Mouse (Mus musculus): ENCODE data around the gene Plekhm2. TPM values are rescaled to one million over a fixed set of nuclear protein-coding genes. Genes with fewer than 3 reads are reported as not detected.
A peak's percentile ranks its signal among the peaks of the same experiment; 100 is the strongest.

The Plekhm2 gene
- polyA plus RNA-seq, 1 experiment: 55.0 TPM

DNA sequence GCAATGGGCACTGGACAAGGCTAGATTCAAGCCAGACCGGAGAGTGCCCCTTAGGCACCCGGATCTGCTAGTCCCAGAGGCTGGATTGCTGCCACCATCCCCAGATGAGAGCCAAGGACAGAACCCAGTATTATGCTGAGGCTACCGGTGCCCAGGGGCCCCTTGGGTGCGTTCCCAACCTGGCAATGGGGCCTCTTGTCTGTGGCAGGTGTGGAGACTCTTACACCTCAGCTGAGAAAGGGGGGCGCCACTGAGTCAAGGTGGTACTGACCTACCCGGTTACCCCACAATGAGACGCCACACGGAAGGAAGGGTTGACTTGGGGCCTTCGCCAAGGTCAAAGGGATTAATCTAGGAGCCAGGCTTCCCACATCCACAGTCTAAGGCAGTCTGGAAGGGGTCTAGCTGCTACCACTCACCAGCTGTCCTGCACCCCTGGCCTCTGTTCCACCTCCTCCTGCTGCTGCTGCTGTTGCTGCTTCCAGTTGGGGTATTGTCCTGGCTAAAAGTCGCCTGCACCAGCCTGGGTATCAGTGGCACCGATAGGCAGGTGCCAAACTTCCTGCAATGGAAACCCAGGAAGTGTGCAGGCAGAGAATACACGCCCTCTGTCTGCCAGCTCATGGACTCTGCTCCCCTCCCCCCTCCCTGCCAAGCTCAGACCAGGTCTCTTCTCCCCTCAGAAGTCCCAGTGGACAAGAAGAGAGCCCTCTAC, 63.4 kb downstream of the Plekhm2 start:
- no peak for TF ChIP-seq CTCF (IDR thresholded peaks at IDR 0.05; ENCODE audit: borderline replicate concordance, extremely low read depth, insufficient read depth, insufficient read length)
- TF ChIP-seq POLR2A (IDR thresholded peaks at IDR 0.05; ENCODE audit: borderline replicate concordance, extremely low read depth, insufficient read depth, insufficient read length, poor library complexity, severe bottlenecking): no peak
- DNase-seq (ENCODE audit: low read depth): no peak

DNA sequence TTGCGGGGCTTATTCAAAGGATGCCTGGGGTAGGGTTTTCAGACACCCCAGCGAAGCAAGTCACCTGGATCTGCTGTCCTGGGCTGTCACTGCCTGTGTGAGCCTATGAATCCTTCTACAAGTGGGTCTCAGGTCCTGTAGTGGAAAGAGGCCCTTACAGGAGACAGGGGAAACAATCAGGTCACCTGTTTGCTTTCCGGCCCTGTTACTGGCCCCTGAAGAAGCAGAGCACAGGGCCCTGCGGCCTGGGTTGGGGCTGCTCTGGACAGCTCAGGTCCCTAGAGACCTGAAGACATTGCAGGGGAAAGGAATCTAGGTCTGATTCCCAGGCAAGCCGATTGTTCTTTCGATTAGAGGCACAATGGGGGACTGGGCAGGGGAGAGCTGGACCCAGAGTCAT, 64.3 kb downstream of the Plekhm2 start:
- no peak for TF ChIP-seq POLR2A (IDR thresholded peaks at IDR 0.05; ENCODE audit: borderline replicate concordance, extremely low read depth, insufficient read depth, insufficient read length, poor library complexity, severe bottlenecking)
- TF ChIP-seq CTCF (IDR thresholded peaks at IDR 0.05; ENCODE audit: borderline replicate concordance, extremely low read depth, insufficient read depth, insufficient read length): no peak
- no peak for DNase-seq (ENCODE audit: low read depth)

DNA sequence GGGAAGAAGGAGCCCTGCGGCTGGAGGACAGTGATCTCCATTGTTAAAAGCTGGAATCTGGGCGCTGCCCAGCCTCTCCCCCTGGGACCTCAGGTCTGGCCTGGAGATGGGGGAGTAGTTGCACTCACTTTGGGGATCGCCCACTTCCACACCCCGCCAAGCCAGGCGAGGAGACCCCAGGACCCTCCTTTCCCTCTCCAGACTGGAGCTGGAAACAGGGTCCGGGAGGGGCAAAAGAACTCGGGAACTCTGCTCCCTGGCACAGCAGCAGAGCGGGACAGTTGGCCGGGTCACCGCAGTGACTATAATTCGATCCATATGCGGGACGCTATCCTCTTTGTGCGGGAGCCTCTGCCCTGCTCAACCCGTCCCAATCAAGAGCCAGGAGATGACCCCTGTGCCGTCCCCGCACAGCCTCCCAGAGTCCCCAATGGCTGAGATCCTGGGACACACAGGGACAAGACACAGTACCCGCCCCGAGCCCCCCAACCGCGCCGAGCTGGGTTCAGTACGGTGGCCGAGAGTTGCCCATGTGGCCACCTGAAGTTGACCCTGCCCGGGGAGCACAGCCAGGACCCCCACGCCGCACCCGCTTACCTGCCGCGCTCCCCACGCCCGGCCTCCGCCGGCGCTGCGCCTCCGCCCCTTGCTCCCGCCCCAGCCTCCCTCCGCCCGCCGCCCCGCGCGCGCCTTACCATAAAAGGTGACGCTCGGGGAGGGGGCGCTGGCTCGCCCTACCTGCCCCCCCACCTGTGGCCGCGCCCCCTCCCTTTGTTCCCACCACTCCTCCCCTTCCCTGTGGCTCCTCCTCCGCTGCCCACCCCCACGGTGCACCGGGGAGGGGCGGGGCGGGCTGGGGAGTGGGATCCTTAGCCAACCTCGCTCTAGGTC, 65.2 kb downstream of the Plekhm2 start:
- DNase-seq (ENCODE audit: low read depth): peak; percentile 42
- no peak for TF ChIP-seq CTCF (IDR thresholded peaks at IDR 0.05; ENCODE audit: borderline replicate concordance, extremely low read depth, insufficient read depth, insufficient read length)
- TF ChIP-seq POLR2A (IDR thresholded peaks at IDR 0.05; ENCODE audit: borderline replicate concordance, extremely low read depth, insufficient read depth, insufficient read length, poor library complexity, severe bottlenecking): no peak

DNA sequence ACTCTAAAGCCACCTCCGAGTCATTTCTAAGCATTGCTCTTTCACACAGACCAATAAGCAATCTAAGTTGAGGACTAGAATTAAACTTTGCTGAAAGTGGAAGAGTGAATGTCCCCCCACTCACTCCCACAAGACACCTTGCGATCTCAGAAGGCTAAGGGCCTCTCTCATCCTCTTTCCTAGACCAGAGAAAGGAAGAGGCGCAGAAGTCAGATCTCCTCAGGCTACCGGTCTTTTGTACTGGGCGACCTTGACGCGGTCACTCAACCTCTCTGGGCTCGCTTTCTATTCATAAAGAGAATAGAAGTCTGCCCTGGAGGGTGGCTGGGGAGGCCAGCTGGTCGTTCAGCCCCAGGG, 65.8 kb downstream of the Plekhm2 start:
- no peak for DNase-seq (ENCODE audit: low read depth)
- TF ChIP-seq POLR2A (IDR thresholded peaks at IDR 0.05; ENCODE audit: borderline replicate concordance, extremely low read depth, insufficient read depth, insufficient read length, poor library complexity, severe bottlenecking) (no peak), CTCF (IDR thresholded peaks at IDR 0.05; ENCODE audit: borderline replicate concordance, extremely low read depth, insufficient read depth, insufficient read length) (no peak)

DNA sequence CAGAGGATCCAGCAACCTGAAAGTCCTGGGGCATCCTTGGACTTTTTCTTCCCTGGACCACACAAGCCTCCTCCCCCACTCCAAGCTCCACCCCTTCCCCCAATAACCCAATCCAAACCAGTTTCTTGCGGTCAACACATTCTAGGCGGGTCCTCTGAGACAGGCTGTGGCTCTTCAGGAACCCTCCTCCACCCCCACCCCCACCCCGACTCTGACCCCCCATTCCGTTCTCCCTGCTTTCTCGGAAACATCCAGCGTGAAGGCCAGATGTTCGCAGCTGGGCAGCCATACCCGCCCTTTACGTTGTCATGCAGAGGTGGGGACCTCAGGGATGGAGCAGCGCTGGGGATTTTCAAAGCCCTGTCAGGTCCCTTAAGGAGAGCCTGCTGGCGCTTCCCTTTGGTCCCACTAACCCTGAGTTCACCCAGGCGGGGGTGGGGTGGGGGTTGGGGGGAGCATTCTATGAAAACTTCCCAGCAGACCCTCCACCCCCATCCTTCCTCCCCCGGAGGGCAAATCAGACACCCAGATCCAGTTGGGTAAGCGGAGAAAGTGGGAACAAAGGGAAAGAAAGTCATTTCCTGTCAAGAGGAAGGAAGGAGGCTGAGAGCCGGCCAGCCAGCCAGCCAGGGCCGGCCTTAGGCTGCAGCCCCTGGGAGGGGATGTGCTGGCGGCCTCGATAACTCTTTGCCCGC, 66.4 kb downstream of the Plekhm2 start:
- peak; percentile 38 for DNase-seq (ENCODE audit: low read depth)
- no peak for TF ChIP-seq POLR2A (IDR thresholded peaks at IDR 0.05; ENCODE audit: borderline replicate concordance, extremely low read depth, insufficient read depth, insufficient read length, poor library complexity, severe bottlenecking)
- TF ChIP-seq CTCF (IDR thresholded peaks at IDR 0.05; ENCODE audit: borderline replicate concordance, extremely low read depth, insufficient read depth, insufficient read length): no peak

DNA sequence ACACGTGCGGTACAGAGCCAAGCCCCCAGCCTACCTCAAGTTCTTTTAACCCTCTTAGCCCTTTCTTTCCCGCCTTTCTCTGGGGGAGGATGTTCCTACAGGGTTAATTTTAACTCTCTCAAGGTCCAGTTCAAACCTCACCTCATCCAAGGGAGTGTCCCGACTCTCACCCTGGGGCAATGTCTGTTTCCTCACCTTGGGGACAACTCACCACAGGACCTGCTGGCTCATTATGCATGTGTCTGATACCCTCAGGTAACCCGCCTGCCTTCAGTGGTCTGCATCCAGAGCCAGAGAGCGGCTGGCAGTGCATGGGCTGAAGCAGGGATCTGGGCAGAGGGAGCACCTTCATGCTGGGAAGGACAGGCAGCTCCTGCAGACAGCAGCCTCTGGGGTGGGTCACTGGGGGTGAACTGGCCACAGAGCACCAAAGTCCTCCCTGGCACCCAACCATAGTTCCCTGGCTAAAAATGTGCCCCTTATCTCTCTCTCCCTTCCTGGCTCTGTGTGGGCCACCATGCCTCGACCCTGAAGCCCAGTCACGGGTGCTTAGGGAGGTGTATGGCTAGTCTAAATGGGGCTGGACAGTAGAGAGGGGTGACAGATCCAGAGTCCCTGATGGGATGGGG, 67.9 kb downstream of the Plekhm2 start:
- TF ChIP-seq CTCF (IDR thresholded peaks at IDR 0.05; ENCODE audit: borderline replicate concordance, extremely low read depth, insufficient read depth, insufficient read length): no peak
- no peak for DNase-seq (ENCODE audit: low read depth)

DNA sequence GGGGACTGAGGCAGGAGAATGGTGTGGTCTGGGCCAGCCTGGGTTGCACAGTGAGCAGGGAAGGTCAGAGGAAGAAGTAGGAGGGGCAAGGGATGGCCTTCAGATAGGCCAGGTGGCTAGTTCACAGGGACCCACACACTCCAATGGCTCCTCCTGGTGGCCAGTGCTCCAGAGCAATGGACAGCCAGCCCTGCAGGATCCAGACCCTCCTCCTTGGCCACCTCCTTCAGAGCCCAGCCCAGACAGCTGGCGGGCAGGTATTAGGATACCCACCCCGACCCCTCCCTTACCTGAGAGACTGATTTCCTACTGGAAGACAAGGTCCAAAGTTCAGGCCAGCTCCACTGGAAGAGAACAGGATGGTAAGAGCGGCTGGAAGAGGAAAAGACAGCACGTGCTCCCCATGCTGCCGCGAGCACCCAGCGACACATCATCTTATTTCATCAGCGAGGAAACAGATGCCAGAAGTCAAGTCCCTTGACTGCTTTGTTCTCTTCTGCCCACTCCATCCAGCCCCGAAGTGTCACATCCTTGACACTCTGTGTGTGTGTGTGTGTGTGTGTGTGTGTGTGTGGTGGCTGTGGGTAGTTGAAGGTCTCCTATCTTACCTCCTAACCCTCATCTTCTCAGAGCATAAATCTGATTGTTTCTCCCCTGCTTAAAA, 69.0 kb downstream of the Plekhm2 start:
- no peak for DNase-seq (ENCODE audit: low read depth)
- TF ChIP-seq CTCF (IDR thresholded peaks at IDR 0.05; ENCODE audit: borderline replicate concordance, extremely low read depth, insufficient read depth, insufficient read length): 0 out of 2 replicates have a peak, but pooled peaks have one; percentile 14
- TF ChIP-seq POLR2A (IDR thresholded peaks at IDR 0.05; ENCODE audit: borderline replicate concordance, extremely low read depth, insufficient read depth, insufficient read length, poor library complexity, severe bottlenecking): no peak

DNA sequence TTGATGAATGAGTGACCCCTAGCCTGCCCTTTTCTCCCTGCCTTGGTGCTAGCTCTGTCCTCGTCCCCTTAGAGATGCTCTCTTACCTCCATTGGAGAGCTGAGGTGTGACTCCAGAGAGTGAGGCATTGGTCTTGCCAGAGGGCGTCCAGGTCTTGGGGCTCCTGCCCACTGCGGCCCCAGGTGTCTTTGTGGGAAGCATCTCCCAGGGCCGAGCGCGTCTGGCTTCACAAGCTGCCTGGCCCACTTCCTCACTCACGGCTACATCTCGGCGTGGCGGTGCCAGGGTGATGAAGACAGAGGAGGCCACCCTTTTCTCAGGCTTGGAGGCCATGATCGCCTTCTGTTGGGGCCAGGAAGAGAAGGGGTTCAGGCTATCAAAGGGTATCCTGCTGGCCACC, 69.6 kb downstream of the Plekhm2 start:
- TF ChIP-seq POLR2A (IDR thresholded peaks at IDR 0.05; ENCODE audit: borderline replicate concordance, extremely low read depth, insufficient read depth, insufficient read length, poor library complexity, severe bottlenecking): no peak
- no peak for DNase-seq (ENCODE audit: low read depth)

DNA sequence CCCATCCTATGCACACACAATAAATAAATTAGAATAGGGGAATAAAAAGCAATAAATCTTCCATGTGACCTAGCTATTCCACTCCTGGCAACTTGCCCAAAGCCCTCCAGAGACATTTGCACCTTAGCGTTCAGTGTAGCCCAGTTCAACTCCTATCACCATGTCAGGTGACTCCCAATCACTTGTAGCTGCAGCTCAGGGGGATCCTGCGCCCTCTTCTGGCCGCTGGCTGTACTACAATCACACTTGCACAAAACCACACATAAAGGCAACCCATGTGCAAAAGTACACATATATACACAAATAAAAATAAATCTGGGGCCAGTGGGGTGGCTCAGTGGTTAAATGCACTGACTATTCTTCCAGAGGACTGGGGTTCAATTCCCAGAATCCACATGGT, 73.2 kb downstream of the Plekhm2 start:
- peak; percentile 71 for TF ChIP-seq CTCF (IDR thresholded peaks at IDR 0.05; ENCODE audit: borderline replicate concordance, extremely low read depth, insufficient read depth, insufficient read length)
- TF ChIP-seq POLR2A (IDR thresholded peaks at IDR 0.05; ENCODE audit: borderline replicate concordance, extremely low read depth, insufficient read depth, insufficient read length, poor library complexity, severe bottlenecking): no peak
- no peak for DNase-seq (ENCODE audit: low read depth)

DNA sequence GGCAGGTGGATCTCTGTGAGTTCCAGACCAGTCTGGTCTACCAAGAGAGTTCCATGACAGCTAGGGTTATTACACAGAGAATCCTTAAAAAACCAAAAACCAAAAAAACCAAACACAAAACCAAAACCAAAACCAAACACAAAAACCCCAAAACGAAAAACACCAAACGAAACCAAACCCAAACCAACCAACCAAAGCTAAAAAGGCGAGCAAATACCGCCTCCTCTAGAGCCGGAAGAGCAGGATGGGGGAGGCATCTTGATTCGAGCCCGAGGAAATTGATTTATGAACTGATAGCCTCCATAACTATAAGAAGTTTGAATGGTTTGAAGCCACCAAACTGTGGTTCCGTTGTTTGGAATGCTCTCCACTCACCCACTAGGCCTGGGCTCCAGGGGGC, 80.8 kb downstream of the Plekhm2 start:
- no peak for TF ChIP-seq CTCF (IDR thresholded peaks at IDR 0.05; ENCODE audit: borderline replicate concordance, extremely low read depth, insufficient read depth, insufficient read length)
- no peak for TF ChIP-seq POLR2A (IDR thresholded peaks at IDR 0.05; ENCODE audit: borderline replicate concordance, extremely low read depth, insufficient read depth, insufficient read length, poor library complexity, severe bottlenecking)

DNA sequence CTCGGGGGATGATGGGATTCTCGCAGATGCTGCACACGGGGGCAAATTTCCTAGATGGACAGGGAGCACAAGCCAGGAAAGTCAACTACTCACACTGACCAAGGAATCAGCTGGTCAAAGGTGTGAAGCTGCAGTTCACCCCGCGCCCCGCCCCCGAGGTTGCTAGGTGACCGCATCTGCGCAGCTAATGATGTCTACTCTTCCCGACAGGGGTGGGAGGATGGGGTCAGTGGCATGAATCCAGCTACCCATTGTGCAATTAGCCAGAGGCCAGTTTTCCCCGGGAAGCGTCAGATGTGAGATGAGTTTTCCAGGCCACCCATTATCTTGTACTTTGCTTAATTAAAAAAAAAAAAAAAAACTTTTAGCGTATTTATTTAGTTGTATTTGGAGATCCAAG, 83.6 kb downstream of the Plekhm2 start:
- DNase-seq (ENCODE audit: low read depth): no peak
- TF ChIP-seq POLR2A (IDR thresholded peaks at IDR 0.05; ENCODE audit: borderline replicate concordance, extremely low read depth, insufficient read depth, insufficient read length, poor library complexity, severe bottlenecking): no peak
- no peak for TF ChIP-seq CTCF (IDR thresholded peaks at IDR 0.05; ENCODE audit: borderline replicate concordance, extremely low read depth, insufficient read depth, insufficient read length)

More for the DNA sequence above, 80.8 kb downstream of the Plekhm2 start:
- DNase-seq (ENCODE audit: low read depth): no peak
